Mouse (Mus musculus) heart, postnatal 4 days (tissue): Measurements from ENCODE around the gene Sptbn1. TPM values are rescaled to one million over a fixed set of nuclear protein-coding genes. Genes with fewer than 3 reads are reported as not detected.

Experiments used
- DNase-seq: peaks from one replicate; pipeline ENCODE4 v3.0.0; 2021
- total RNA-seq, 2 experiments: library from RNA; stranded (reverse); gene quantifications; 2 replicates each; pipeline ENCODE4 v1.2.3; 2021

Gene Sptbn1
- total RNA-seq, 2 experiments from 2014 or later = 571 to 581 TPM

DNA sequence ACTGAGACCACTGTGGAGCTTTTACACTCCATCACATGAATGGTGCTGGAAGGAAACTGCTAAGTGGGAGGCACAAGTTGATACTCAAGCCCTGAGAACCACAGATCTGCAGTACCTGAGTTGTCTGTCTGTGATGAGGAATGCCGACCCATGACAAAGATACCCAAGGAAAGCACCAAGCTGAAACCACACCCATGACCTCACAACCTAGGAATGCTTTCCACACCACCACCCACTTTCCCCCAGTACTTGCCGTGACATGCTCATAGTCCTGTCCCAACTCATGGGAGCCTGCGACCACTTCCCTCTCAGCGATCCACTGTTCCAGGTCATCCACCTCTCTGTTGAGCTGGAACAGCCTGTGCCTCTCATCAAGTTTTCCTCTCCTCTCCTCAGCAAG is 149.9 kb downstream of the Sptbn1 start:
- DNase-seq = no peak

DNA sequence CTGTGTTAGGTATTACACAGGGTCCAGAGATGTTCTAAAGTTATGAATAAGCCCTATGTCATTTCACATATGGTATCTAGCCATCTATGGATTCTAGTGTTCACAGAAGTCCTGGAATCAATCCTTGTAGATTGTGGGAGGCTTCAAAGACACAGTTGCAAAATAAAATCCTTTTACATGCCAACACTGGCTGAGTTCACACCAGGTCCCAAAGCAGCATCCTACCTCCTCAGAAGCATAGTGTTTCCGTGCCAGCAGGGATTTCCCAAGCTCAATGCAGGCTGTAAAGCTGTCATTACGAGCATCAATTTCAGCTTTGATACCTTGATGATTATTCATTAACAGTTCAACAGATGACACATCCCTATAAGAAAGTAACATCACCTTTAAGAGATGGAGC is 154.3 kb downstream of the Sptbn1 start:
- no peak for DNase-seq

DNA sequence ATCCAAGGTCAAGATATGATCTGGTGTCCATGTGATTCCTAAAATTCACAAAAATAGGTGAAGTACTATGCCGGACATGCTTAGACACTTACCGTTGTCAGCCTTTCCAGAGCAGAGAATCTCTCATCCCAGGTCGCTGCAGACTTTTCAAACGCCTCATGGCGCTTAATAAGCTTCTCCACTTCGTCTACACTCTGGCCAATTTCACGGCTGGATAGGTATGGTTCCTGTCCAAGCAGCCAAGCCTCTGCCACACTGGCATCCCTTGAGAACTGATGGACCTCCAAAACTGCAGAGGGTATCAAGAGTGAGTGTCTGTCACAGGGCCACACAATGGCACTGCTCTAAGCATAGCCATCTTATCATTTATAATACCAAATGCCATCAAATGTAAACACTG is 157.3 kb downstream of the Sptbn1 start:
- no peak for DNase-seq

DNA sequence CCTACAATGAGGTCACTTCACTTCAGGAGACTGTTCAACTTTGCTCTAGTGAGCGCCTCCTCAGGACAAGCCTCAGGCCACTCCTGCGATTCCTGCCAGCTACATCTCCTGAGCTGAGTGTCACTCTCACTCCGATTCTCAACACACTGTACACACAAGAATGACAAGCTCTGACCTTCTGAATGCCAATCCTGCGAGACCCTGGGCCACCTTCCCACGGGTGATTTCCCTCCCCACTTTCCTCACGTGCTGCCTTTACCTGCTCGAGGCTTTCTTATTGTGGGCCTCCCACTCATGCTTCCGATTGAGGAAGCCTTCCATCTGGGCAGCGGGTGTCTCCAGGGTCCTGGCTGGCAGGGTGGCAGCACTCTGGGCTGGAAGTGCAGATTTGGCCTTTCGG is 163.8 kb downstream of the Sptbn1 start:
- no peak for DNase-seq

DNA sequence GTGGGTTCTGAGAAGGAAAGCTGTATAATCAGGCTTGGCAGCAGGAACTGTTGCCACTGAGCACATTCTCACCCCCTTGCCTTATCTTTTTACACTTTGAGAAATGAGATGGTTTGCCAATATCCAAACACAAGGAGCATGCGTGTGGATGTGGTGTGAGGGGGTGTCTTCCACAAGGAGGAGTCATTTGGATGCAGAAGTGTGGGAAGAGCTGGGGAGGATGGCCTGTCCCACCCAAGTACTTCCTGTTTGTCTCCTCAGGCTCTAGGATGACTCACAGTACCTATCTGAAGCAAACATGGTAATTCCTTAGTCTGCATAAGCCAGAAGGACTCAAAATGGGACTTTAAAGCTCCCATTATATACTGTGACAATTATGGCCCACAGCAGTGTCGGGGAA is 165.4 kb downstream of the Sptbn1 start:
- no peak for DNase-seq

DNA sequence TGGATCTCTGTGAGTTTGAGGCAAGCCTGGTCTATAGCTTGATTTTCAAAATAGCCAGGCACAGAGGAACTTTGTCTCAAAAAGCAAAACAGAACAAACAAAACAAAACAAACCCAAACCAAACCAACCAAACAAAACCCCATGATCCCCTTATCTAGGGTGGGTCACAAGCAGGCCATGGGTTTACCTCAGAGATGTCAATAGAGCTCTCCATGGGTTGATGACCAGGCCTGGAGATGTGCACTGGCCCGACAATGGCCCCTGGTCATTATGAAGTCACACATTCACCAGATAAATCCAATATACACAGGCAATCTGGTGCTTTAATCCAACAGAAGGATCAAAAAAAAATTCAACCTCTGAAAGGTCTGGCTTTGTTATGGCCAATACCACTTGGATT is 166.2 kb downstream of the Sptbn1 start:
- DNase-seq = no peak

DNA sequence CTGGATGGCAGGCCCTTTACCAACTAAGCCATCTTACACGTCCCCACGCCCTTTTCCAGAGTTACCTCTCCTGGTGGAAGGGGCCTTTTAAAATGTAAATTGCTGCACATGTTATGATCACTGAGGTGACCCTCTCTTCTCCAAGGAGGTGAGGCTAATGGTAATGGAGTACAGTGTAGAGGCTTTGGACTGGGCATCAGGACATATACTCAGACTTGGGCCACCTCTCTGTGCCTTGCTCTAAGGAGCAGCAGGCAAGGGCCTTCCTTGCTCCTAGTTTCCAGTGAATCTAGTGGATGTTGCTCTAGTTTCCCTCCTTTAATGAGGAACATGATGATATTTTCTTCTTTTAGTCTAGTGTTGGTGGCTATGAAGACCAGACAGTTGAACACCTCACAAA is 166.8 kb downstream of the Sptbn1 start:
- no peak for DNase-seq

DNA sequence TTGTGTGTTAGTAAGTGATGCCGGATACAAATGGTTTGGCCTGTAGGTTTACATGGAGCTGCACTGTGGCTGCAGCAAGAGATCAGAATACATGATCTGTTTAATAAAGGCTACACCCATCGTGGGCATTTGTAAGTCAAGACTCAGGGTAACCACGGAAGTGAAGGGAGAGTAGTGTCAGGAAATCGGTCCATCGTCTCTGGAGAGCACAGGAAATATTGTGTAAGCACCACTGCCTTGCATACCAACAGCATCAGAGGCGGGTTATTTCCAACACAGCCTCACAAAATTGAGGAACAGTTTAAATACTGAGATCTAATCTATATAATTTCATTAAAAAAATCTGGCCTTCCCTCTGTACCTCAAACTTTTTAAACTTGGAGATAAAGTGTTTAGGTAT is 168.1 kb downstream of the Sptbn1 start:
- no peak for DNase-seq

DNA sequence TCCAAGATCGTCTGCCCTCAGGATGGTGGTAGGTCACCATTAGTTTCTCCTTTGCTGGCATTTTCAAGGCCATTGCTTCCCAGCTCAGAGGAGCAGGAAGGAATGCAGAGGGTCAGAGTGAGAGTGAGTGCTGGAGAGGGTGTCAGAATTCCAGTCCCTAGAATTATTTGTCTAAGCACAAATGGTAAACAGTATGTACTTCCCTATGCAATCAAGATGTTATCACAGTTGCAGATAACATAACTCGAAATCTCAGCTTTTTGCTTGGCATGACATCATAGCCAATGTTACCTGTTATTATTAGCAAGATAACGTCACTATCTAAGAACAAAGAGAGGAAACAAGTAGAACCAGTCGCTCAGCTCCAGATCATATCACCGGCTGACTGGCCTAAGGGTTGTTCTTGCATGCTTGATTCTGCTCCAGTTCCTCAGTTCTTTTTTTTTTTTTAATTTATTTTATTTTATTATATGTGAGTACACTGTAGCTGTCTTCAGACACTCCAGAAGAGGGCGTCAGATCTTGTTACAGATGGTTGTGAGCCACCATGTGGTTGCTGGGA is 172.7 kb downstream of the Sptbn1 start:
- no peak for DNase-seq

DNA sequence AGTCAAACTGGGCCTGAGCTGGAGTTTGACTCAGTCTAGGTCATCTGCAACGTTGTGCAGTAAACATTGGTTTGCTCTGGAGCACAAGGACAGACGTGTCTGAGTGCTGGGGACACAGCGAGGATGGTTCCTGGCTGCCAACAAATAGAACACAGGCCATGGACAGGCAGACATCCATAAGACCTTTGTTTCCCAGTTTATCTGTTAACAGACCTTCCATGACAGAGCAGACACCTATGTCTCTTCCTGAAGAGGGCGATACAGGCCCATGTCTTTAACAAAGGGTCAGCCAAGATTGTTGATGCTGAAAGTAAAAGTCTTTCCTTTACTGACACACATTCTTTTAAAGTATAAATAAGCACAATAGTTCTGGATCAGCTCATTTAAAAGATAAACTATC is 176.1 kb downstream of the Sptbn1 start:
- no peak for DNase-seq

DNA sequence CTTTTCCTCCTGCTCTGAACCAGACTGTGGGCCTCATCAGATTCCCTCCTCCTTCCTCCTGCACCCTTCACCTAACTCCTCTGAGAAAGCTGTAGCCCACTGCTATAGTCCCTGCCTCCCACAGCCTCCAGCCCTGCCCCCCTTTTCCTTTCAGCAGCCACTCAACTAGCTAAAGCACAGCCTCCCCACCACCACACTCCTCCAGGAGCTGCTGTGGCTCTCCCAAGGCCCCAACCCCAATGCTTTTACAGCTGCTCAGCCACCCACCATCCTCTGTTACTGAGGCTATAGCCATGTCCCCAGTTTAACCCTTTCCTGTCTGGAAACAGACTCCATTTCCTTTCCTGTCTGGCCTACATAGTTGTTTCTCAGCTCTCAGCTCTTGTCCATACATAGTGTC is 182.9 kb downstream of the Sptbn1 start:
- DNase-seq = no peak

DNA sequence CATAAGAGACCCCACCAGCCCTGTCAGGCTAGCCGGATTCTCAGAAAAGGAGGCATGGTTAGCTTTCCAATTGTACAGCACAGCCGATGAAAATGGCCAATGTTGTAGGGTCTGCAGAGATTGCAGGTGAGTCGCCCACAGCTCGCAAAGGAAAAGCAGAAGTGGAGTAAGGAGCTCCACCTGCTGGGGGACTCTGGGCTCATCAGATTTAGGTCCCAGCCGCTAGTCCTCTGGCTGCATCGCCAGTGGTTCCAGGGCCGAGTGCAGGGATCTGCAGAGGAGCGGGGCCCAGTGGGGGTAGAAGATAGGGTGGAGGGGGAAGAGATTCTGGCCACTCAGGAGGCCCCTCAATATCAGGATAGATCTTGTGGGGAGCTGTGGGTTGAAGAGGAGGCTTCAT is 210.7 kb downstream of the Sptbn1 start:
- peak; percentile 9 for DNase-seq

Other genes with a start within 250 kb of the Sptbn1 start
- gene Eml6, start 242.1 kb downstream of the Sptbn1 start, total RNA-seq = 1 to 10 TPM; 1.5 to 1.7 TPM
- gene 4930505A04Rik, start 203.7 kb upstream of the Sptbn1 start, total RNA-seq = not detected